Mouse (Mus musculus) E14TG2a.4 (cell line): ENCODE data around the gene Golga7b.
A peak's percentile ranks its signal among the peaks of the same experiment; 100 is the strongest.

Experiments
- H3K27me3 ChIP-seq: 2 replicates; pipeline ENCODE4 v1.6.1; 2014; ENCODE audit warnings: low read length, control low read depth; ENCODE audit not compliant: insufficient read depth
- H3K36me3 ChIP-seq: 2 replicates; pipeline ENCODE4 v1.6.1; 2014; ENCODE audit warnings: low read length, control low read depth; ENCODE audit not compliant: insufficient read depth
- H3K4me1 ChIP-seq: replicated peaks from 2 replicates; pipeline ENCODE4 v1.6.1; 2014; ENCODE audit warnings: low read depth, low read length, control low read depth
- H3K4me3 ChIP-seq: replicated peaks from 2 replicates; pipeline ENCODE4 v1.5.1; 2014; ENCODE audit warnings: mild to moderate bottlenecking, low read length
- H3K9me3 ChIP-seq: 2 replicates; pipeline ENCODE4 v1.6.1; 2014; ENCODE audit warnings: low read length, control low read depth
- CTCF ChIP-seq: conservative IDR thresholded peaks from 2 replicates; pipeline ENCODE4 v1.5.1; 2014; ENCODE audit warnings: low read length
- NANOG ChIP-seq: IDR thresholded peaks from 2 replicates; pipeline ENCODE4 v1.6.1; 2014; ENCODE audit warnings: borderline replicate concordance, low read length, mixed read lengths
- POU5F1 ChIP-seq: IDR thresholded peaks from 2 replicates; pipeline ENCODE4 v1.6.1; 2014; ENCODE audit warnings: low read length, borderline replicate concordance

Golga7b gene

DNA sequence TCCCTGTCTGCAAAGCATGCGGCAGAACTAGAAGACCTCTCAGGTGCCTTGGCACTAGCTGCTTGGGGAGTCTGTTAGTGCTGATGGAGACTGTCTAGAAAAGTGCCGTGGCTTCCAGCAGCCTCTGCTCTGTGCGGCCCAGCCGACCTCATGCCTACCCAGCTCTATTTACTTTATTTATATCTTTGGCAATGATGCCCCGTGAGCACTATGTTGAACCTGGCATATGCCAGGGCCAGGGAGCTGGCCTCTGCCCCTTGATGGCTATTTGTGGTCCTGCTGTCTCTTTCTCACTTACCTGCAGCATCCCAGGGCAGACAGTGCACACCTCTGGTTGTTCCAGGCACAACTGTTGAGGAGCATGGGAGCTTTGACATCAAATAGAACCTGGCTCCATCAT, 31.1 kb downstream of the Golga7b start:
- no peak for TF ChIP-seq NANOG
- no peak for TF ChIP-seq CTCF
- TF ChIP-seq POU5F1, result no peak
- H3K4me1 ChIP-seq, result peaks cover 18% of the 10 kb centered on the region; the same call in 1 of the 2 replicates
- no peak overlapping the region for H3K4me3 ChIP-seq
- peaks cover 23% of the 10 kb centered on the region for H3K27me3 ChIP-seq
- no peaks in the 10 kb centered on the region; the same call in 1 of the 2 replicates for H3K9me3 ChIP-seq
- H3K36me3 ChIP-seq, result no peaks in the 10 kb centered on the region

- no peaks in the 10 kb centered on the region for H3K36me3 ChIP-seq
- no peak for TF ChIP-seq POU5F1
- no peak for TF ChIP-seq NANOG
- TF ChIP-seq CTCF, result no peak
- peaks cover 21% of the 10 kb centered on the region for H3K4me1 ChIP-seq
- no peak overlapping the region for H3K4me3 ChIP-seq
- peaks cover 23% of the 10 kb centered on the region for H3K27me3 ChIP-seq
- H3K9me3 ChIP-seq, result no peaks in the 10 kb centered on the region; the same call in 1 of the 2 replicates
These were observed 32.2 kb downstream of the Golga7b start for GRCm38 (mm10) chr19:42279611-42280010.

DNA sequence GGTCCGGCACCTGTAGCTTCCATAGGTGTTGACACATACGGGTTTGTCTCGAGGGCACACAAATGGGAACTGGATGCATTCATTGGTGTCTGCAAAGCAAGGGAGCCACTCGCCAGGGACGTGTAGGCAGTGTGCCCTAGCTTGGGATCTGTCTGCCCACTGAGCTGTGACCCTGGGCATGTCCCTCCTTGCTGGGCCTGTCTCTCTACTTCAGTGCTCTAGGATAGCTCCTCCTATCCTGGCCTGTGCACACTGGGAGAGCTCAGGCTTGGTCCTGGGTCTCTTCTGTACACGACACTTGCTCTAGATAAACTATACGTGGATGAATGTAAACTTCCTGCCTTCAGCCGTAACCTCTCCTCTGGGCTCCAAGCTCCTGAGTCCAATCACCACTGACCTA, 36.8 kb downstream of the Golga7b start:
- TF ChIP-seq POU5F1, result no peak
- no peak for TF ChIP-seq CTCF
- TF ChIP-seq NANOG, result no peak
- H3K27me3 ChIP-seq, result no peaks in the 10 kb centered on the region
- H3K4me3 ChIP-seq, result no peak overlapping the region
- peaks cover 65% of the 10 kb centered on the region for H3K4me1 ChIP-seq
- H3K36me3 ChIP-seq, result no peaks in the 10 kb centered on the region
- no peaks in the 10 kb centered on the region; the same call in 1 of the 2 replicates for H3K9me3 ChIP-seq

- Histone ChIP-seq H3K4me1 (peaks cover 83% of the 10 kb centered on the region), H3K27me3 (no peaks in the 10 kb centered on the region), H3K9me3 (no peaks in the 10 kb centered on the region; the same call in 1 of the 2 replicates), H3K4me3 (peak overlapping the region; percentile 21; the same call in 1 of the 2 replicates), H3K36me3 (no peaks in the 10 kb centered on the region)
- no peak for TF ChIP-seq POU5F1
- TF ChIP-seq NANOG, result no peak
- TF ChIP-seq CTCF, result no peak
These were observed 41.0 kb downstream of the Golga7b start for GRCm38 (mm10) chr19:42288361-42288760.

GRCm38 (mm10) chr19:42290954-42291661, 43.7 kb downstream of the Golga7b start:
- Histone ChIP-seq H3K4me3 (peak overlapping the region; percentile 61), H3K36me3 (no peaks in the 10 kb centered on the region), H3K9me3 (no peaks in the 10 kb centered on the region), H3K27me3 (no peaks in the 10 kb centered on the region), H3K4me1 (peaks cover 79% of the 10 kb centered on the region)
- TF ChIP-seq CTCF (no peak), NANOG (no peak), POU5F1 (no peak)

DNA sequence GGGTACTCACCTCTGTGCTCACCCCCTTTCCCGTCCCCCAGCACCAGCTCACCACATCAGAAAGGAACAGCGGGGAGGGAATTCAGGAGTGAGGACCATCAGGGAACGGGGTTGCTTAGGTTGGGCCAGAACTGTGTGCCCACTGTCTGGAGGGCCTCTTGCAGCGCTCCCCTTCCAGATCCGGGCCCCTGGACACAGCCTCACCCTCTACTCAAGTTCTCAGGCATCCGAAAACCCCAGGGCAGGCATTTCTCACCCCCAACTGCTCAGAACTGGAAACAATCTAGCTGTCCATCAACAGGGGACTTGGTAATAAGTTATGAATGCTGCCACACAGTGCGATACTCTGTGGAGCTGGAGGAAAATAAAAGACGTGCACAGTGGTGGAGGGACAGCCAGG, 44.7 kb downstream of the Golga7b start:
- Histone ChIP-seq H3K9me3 (no peaks in the 10 kb centered on the region), H3K36me3 (no peaks in the 10 kb centered on the region), H3K4me3 (peak overlapping the region; percentile 61), H3K4me1 (peaks cover 70% of the 10 kb centered on the region), H3K27me3 (no peaks in the 10 kb centered on the region)
- TF ChIP-seq CTCF, result no peak
- no peak for TF ChIP-seq NANOG
- no peak for TF ChIP-seq POU5F1

- H3K4me1 ChIP-seq, result peaks cover 65% of the 10 kb centered on the region
- no peaks in the 10 kb centered on the region for H3K9me3 ChIP-seq
- H3K36me3 ChIP-seq, result no peaks in the 10 kb centered on the region
- no peak for TF ChIP-seq POU5F1
- TF ChIP-seq CTCF, result no peak
- no peak for TF ChIP-seq NANOG
- H3K27me3 ChIP-seq, result no peaks in the 10 kb centered on the region
- no peak overlapping the region for H3K4me3 ChIP-seq
These were observed 45.8 kb downstream of the Golga7b start for GRCm38 (mm10) chr19:42293216-42293615.

GRCm38 (mm10) chr19:42303210-42303813, 55.9 kb downstream of the Golga7b start:
- peaks cover 8% of the 10 kb centered on the region for H3K27me3 ChIP-seq
- peaks cover 5% of the 10 kb centered on the region; the same call in 1 of the 2 replicates for H3K36me3 ChIP-seq
- H3K4me1 ChIP-seq, result peaks cover 82% of the 10 kb centered on the region
- TF ChIP-seq NANOG (no peak), CTCF (no peak), POU5F1 (no peak)
- H3K9me3 ChIP-seq, result no peaks in the 10 kb centered on the region
- H3K4me3 ChIP-seq, result no peak overlapping the region
